Mouse (Mus musculus) ES-E14 (cell line): ENCODE results near the gene Atxn1.

Experiments
- HCFC1 ChIP-seq: IDR thresholded peaks from 2 replicates; pipeline ENCODE4 v1.6.1; 2012; ENCODE audit warnings: low read length, inconsistent platforms, borderline replicate concordance; ENCODE audit not compliant: insufficient read depth
- MAFK ChIP-seq: IDR thresholded peaks from 2 replicates; pipeline ENCODE4 v1.6.1; 2014; ENCODE audit warnings: mild to moderate bottlenecking, low read depth, low read length, inconsistent platforms; ENCODE audit not compliant: insufficient read depth
- ZC3H11A ChIP-seq: IDR thresholded peaks from 2 replicates; pipeline ENCODE4 v1.6.1; 2012; ENCODE audit warnings: low read depth, mild to moderate bottlenecking, inconsistent platforms, low read length, borderline replicate concordance

DNA sequence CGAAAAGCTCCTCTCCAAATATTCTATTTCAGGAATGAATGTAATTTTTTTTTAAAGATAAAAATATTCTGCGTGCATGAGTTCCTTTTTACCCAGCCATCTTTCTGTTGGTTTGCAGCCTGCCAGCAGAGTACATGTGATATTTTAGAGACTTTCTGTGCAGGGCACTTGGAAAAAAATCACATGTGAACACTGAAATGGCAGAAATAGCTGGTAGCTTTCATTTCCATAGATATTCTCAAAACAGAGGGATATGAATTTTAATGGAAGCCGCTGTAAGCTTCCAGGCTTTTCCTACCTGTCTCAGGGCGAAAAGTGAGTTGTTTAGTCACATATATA is 142.3 kb downstream of the Atxn1 start:
- TF ChIP-seq ZC3H11A (no peak), HCFC1 (no peak), MAFK (no peak)
